Mouse (Mus musculus): ENCODE data around the gene Zfp710. TPM values are rescaled to one million over a fixed set of nuclear protein-coding genes. Genes with fewer than 3 reads are reported as not detected.

Gene Zfp710
- total and polyA plus RNA-seq, 2 experiments: 5.4 to 12.7 TPM

- peak; percentile 74 for DNase-seq (ENCODE audit: extremely low read depth, low read depth, low spot score)
- TF ChIP-seq POLR2A (IDR thresholded peaks at IDR 0.05; ENCODE audit: extremely low read depth, insufficient read depth, low read length) (no peak), CTCF (IDR thresholded peaks at IDR 0.05; ENCODE audit: low read depth, low read length) (no peak)
- no peaks in the 10 kb centered on the region for H3K27me3 ChIP-seq (ENCODE audit: control insufficient read depth, insufficient read depth, low read length)
- peaks cover 51% of the 10 kb centered on the region for H3K4me1 ChIP-seq (ENCODE audit: control insufficient read depth, insufficient read depth, low read length)
- H3K79me2 ChIP-seq (ENCODE audit: control insufficient read depth, insufficient read depth, low read length): peaks cover 25% of the 10 kb centered on the region
- no peak overlapping the region for H3K4me3 ChIP-seq (ENCODE audit: insufficient read depth, low read depth, low read length)
- H3K36me3 ChIP-seq (ENCODE audit: control insufficient read depth, insufficient read depth, low read length): no peaks in the 10 kb centered on the region
- no peak overlapping the region for H3K9ac ChIP-seq (ENCODE audit: low read depth, low read length)
- WGBS: 23% methylated on average over 12 of the region's 12 CpGs
- H3K27ac ChIP-seq (replicated peaks; ENCODE audit: insufficient read depth, low read depth, low read length): peak overlapping the region; percentile 95
Measured at GRCm38 (mm10) chr7:80055781-80056180, 31.2 kb downstream of the Zfp710 start.

GRCm38 (mm10) chr7:80057002-80057691 is 32.5 kb downstream of the Zfp710 start:
- TF ChIP-seq POLR2A (IDR thresholded peaks at IDR 0.05; ENCODE audit: extremely low read depth, insufficient read depth, low read length): no peak
- no peak for TF ChIP-seq CTCF (IDR thresholded peaks at IDR 0.05; ENCODE audit: low read depth, low read length)
- Histone ChIP-seq H3K4me3 (ENCODE audit: insufficient read depth, low read depth, low read length) (no peak overlapping the region), H3K36me3 (ENCODE audit: control insufficient read depth, insufficient read depth, low read length) (no peaks in the 10 kb centered on the region), H3K27ac (replicated peaks; ENCODE audit: insufficient read depth, low read depth, low read length) (peak overlapping the region; percentile 95), H3K4me1 (ENCODE audit: control insufficient read depth, insufficient read depth, low read length) (peaks cover 48% of the 10 kb centered on the region), H3K9ac (ENCODE audit: low read depth, low read length) (peak overlapping the region; percentile 38), H3K79me2 (ENCODE audit: control insufficient read depth, insufficient read depth, low read length) (peaks cover 28% of the 10 kb centered on the region), H3K27me3 (ENCODE audit: control insufficient read depth, insufficient read depth, low read length) (no peaks in the 10 kb centered on the region)
- WGBS: 2% methylated on average over 4 of the region's 4 CpGs
- peak; percentile 93 for DNase-seq (ENCODE audit: extremely low read depth, low read depth, low spot score)

GRCm38 (mm10) chr7:80057781-80058180 is 33.2 kb downstream of the Zfp710 start:
- peaks cover 43% of the 10 kb centered on the region for H3K4me1 ChIP-seq (ENCODE audit: control insufficient read depth, insufficient read depth, low read length)

DNA sequence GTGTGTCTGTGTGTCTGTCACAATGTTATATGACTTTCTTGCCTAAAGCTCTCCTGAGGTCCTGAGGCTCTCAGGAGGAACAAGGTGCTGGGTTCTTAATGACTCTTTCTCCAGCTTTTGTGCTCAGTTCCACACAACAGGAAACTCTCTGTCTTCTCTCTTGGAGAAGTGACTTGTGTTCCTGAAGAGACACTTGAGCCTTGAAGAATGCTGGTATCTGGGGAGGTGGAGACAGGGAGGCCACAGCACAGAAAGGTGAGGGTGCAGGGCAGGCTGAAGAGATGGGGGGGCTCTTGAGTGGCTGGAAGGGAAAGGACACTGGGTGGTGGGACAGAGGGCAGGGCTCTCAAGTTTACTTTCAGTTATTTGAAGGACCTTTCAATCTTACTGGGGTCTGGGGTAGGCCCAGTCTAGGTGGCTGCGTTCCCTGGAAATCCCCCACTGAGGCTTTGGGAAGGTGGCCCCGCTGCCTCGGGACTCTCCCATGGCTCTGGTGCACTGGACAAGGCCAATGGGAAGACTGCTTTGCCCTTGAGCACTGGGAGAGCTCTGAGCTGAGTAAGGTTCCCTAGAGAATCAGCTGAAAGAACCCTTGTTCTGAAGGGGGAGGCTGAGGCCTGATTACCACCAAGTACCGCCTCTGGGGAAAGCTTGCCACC is 33.9 kb downstream of the Zfp710 start:
- H3K36me3 ChIP-seq (ENCODE audit: control insufficient read depth, insufficient read depth, low read length): no peaks in the 10 kb centered on the region
- 47% methylated on average over 4 of the region's 4 CpGs for WGBS
- H3K4me3 ChIP-seq (ENCODE audit: insufficient read depth, low read depth, low read length): peak overlapping the region; percentile 14
- H3K9ac ChIP-seq (ENCODE audit: low read depth, low read length): peak overlapping the region; percentile 70
- H3K4me1 ChIP-seq (ENCODE audit: control insufficient read depth, insufficient read depth, low read length): peaks cover 38% of the 10 kb centered on the region
- TF ChIP-seq POLR2A (IDR thresholded peaks at IDR 0.05; ENCODE audit: extremely low read depth, insufficient read depth, low read length): no peak
- TF ChIP-seq CTCF (IDR thresholded peaks at IDR 0.05; ENCODE audit: low read depth, low read length): no peak
- DNase-seq (ENCODE audit: extremely low read depth, low read depth, low spot score): no peak
- H3K27ac ChIP-seq (replicated peaks; ENCODE audit: insufficient read depth, low read depth, low read length): peak overlapping the region; percentile 95
- H3K27me3 ChIP-seq (ENCODE audit: control insufficient read depth, insufficient read depth, low read length): no peaks in the 10 kb centered on the region
- H3K79me2 ChIP-seq (ENCODE audit: control insufficient read depth, insufficient read depth, low read length): peaks cover 35% of the 10 kb centered on the region

More at GRCm38 (mm10) chr7:80057781-80058180, 33.2 kb downstream of the Zfp710 start:
- Histone ChIP-seq H3K27me3 (ENCODE audit: control insufficient read depth, insufficient read depth, low read length) (no peaks in the 10 kb centered on the region), H3K79me2 (ENCODE audit: control insufficient read depth, insufficient read depth, low read length) (peaks cover 28% of the 10 kb centered on the region), H3K4me3 (ENCODE audit: insufficient read depth, low read depth, low read length) (peak overlapping the region; percentile 39), H3K27ac (replicated peaks; ENCODE audit: insufficient read depth, low read depth, low read length) (peak overlapping the region; percentile 95), H3K36me3 (ENCODE audit: control insufficient read depth, insufficient read depth, low read length) (no peaks in the 10 kb centered on the region), H3K9ac (ENCODE audit: low read depth, low read length) (peak overlapping the region; percentile 70)
- TF ChIP-seq CTCF (IDR thresholded peaks at IDR 0.05; ENCODE audit: low read depth, low read length): 0 out of 2 replicates have a peak, but pooled peaks have one; percentile 2
- 0 out of 2 replicates have a peak, but pooled peaks have one; percentile 7 for TF ChIP-seq POLR2A (IDR thresholded peaks at IDR 0.05; ENCODE audit: extremely low read depth, insufficient read depth, low read length)
- peak; percentile 90 for DNase-seq (ENCODE audit: extremely low read depth, low read depth, low spot score)
- 8% methylated on average over 14 of the region's 14 CpGs for WGBS

DNA sequence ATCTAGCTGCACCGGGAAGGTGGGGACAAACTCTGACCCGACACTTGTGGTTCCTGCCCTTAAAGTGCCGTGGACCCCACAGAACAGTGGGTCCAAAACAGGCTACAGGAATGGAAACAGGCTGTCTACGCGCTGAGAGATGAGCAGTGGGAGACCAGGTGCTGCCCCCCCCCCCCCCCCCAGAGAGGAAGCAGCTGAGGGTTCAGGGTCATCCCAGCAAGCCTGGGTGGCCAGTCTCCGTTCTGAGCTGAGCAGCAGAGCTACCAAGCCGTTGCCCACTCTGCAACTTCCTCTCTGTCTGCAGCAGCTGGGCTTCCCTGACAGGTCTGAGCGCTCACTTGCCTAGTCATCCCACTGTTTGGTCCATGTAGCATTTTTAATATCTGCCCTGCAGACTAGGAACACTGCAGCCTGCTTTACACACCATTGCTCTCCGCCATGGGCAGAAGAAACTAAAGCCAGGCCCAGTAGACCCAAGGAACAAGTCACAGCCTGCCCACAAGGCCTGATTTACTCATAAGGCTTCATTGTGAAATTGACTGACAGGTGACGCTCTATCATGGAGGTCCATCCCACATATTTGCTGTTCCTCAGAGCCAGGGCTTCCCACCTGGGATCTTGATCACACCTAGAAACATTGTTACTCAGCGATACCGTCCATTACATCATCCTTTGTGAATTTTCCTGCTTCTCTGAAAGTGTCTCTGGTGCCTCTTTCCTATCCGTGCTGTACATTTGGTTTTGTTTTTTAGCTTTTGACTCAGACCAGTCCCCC is 34.6 kb downstream of the Zfp710 start:
- TF ChIP-seq CTCF (IDR thresholded peaks at IDR 0.05; ENCODE audit: low read depth, low read length): no peak
- TF ChIP-seq POLR2A (IDR thresholded peaks at IDR 0.05; ENCODE audit: extremely low read depth, insufficient read depth, low read length): no peak
- no peaks in the 10 kb centered on the region for H3K27me3 ChIP-seq (ENCODE audit: control insufficient read depth, insufficient read depth, low read length)
- H3K4me1 ChIP-seq (ENCODE audit: control insufficient read depth, insufficient read depth, low read length): peaks cover 38% of the 10 kb centered on the region
- no peak overlapping the region for H3K4me3 ChIP-seq (ENCODE audit: insufficient read depth, low read depth, low read length)
- no peak for DNase-seq (ENCODE audit: extremely low read depth, low read depth, low spot score)
- H3K27ac ChIP-seq (replicated peaks; ENCODE audit: insufficient read depth, low read depth, low read length): peak overlapping the region; percentile 95
- whole genome bisulfite sequencing: 57% methylated on average over 13 of the region's 13 CpGs
- H3K36me3 ChIP-seq (ENCODE audit: control insufficient read depth, insufficient read depth, low read length): no peaks in the 10 kb centered on the region
- H3K9ac ChIP-seq (ENCODE audit: low read depth, low read length): peak overlapping the region; percentile 70
- H3K79me2 ChIP-seq (ENCODE audit: control insufficient read depth, insufficient read depth, low read length): peaks cover 37% of the 10 kb centered on the region
